Mouse (Mus musculus): ENCODE data around the gene Acsl5. TPM values are rescaled to one million over a fixed set of nuclear protein-coding genes. Genes with fewer than 3 reads are reported as not detected.

Gene Acsl5
- polyA plus RNA-seq, 1 experiment from 2014 or later = 589 TPM

DNA sequence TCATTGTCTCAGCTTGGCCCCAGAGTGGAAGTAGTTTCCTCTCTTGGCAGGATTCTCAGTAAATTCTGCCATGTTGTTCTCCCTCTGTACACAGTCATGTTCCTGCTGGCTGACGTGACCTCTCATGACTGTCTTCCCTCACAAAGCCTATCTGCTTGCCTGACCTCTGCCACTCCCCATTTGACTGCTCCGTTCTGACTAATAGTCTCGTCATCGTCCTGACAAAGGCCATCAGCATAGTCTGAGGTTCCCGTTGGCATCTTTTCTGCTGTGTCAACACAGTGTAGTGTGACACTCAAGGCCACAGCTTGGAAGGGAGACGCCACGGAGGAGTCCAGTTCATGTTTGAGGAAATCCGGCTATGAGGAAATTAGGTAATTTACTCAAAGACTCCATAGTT lies 19.6 kb upstream of the Acsl5 start:
- no peaks in the 10 kb centered on the region for H3K36me3 ChIP-seq (ENCODE audit: control insufficient read depth, insufficient read depth, low read length)

DNA sequence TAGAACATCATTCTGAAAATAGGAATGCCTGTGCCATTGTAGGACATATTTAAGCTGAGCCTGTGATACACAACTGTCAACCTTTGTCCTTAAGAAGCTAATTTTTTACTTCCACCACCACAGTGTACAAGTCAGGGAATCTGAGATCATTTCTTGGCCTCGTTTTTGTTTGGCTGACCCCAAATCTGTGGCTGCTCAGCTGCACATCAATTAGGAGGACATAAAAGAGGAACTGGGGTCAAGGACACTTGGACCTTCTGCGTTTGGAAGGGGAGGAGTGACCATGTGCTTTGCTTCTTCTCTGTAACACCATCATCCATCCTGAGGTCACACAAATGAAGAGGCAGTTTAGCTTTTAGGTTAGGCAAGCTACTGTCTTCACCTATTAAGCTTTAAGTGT lies 15.7 kb upstream of the Acsl5 start:
- no peak overlapping the region for H3K4me3 ChIP-seq (ENCODE audit: low read length)
- no peaks in the 10 kb centered on the region for H3K36me3 ChIP-seq (ENCODE audit: control insufficient read depth, insufficient read depth, low read length)
- no peak for ATAC-seq
- no peak overlapping the region for H3K4me2 ChIP-seq (ENCODE audit: low read depth, low read length)
- no peaks in the 10 kb centered on the region for H3K4me1 ChIP-seq (ENCODE audit: control insufficient read depth, insufficient read depth, low read length)
- no peak overlapping the region for H3K27ac ChIP-seq (ENCODE audit: low read length)
- no peaks in the 10 kb centered on the region for H3K27me3 ChIP-seq (replicated peaks; ENCODE audit: control insufficient read depth, insufficient read depth, low read length)
- H3K9me3 ChIP-seq (ENCODE audit: control insufficient read depth, low read length) = no peaks in the 10 kb centered on the region
- 35% methylated on average over 2 of the region's 2 CpGs for WGBS
- H3K9ac ChIP-seq (ENCODE audit: low read depth, low read length) = no peak overlapping the region

More for the DNA sequence above, 19.6 kb upstream of the Acsl5 start:
- ATAC-seq = peak; percentile 91
- WGBS = 46% methylated on average over 8 of the region's 8 CpGs
- H3K4me1 ChIP-seq (ENCODE audit: control insufficient read depth, insufficient read depth, low read length) = no peaks in the 10 kb centered on the region
- no peak overlapping the region for H3K9ac ChIP-seq (ENCODE audit: low read depth, low read length)
- H3K27me3 ChIP-seq (replicated peaks; ENCODE audit: control insufficient read depth, insufficient read depth, low read length) = no peaks in the 10 kb centered on the region
- no peak overlapping the region for H3K4me2 ChIP-seq (ENCODE audit: low read depth, low read length)
- H3K9me3 ChIP-seq (ENCODE audit: control insufficient read depth, low read length) = no peaks in the 10 kb centered on the region
- 0 out of 2 replicates have a peak overlapping the region, but pooled peaks have one; percentile 12 for H3K27ac ChIP-seq (ENCODE audit: low read length)
- H3K4me3 ChIP-seq (ENCODE audit: low read length) = no peak overlapping the region

DNA sequence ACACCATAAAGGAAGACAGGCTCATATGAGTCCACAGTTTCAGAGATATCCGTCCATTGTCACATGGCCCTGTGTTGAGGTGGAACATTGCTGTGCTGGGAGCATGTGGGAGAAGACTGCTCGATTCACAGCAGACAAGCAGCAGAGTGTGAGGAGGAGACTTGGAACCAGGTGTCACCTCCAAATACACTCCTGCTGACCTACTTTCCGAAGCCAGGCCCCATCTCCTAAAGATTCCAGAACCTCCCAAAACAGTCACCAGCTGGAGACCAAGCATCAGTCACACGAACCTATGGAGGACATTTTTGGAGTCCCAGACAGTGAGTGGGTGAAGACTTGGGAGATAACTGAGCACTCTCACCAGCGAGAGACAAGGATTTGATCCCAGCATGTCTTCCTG lies 15.2 kb upstream of the Acsl5 start:
- WGBS = 81% methylated on average over 5 of the region's 5 CpGs

DNA sequence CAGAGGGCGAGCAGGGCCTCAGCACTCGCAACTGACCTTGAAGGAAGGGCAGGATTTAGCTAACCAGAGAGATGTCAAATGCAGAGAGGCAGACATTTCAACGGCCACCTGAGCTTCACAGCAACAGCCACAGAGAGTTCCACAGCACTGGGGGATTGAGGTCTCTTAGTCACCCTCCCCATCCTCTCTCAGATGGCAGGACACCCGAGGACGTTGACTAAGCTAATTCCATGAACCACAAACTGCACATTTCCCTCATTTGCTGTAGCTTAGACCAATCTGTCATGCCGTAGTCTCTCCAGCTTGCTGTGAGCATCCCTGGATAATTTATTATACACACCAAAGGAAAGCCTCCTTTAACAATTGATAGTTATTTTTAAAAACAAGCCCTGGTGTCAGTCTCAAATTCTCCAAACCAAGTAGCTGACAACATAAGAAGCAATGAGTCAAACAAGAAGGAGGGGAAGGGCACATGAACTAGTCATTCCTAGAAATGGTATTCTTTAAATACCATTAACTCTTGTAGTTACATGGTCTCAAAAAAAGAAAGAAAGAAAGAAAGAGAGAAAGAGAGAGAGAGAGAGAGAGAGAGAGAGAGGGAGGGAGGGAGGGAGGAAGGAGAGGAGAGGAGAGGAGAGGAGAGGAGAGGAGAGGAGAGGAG lies 11.8 kb upstream of the Acsl5 start:
- Histone ChIP-seq H3K36me3 (ENCODE audit: control insufficient read depth, insufficient read depth, low read length) (no peaks in the 10 kb centered on the region), H3K27me3 (replicated peaks; ENCODE audit: control insufficient read depth, insufficient read depth, low read length) (no peaks in the 10 kb centered on the region), H3K4me1 (ENCODE audit: control insufficient read depth, insufficient read depth, low read length) (peaks cover 3% of the 10 kb centered on the region; the same call in 1 of the 2 replicates), H3K9ac (ENCODE audit: low read depth, low read length) (no peak overlapping the region), H3K4me3 (ENCODE audit: low read length) (no peak overlapping the region), H3K4me2 (ENCODE audit: low read depth, low read length) (no peak overlapping the region), H3K9me3 (ENCODE audit: control insufficient read depth, low read length) (no peaks in the 10 kb centered on the region), H3K27ac (ENCODE audit: low read length) (no peak overlapping the region)
- 65% methylated on average over 6 of the region's 6 CpGs for WGBS
- ATAC-seq = no peak

More for the DNA sequence above, 15.2 kb upstream of the Acsl5 start:
- no peak overlapping the region for H3K4me2 ChIP-seq (ENCODE audit: low read depth, low read length)
- no peak for ATAC-seq
- no peaks in the 10 kb centered on the region for H3K9me3 ChIP-seq (ENCODE audit: control insufficient read depth, low read length)
- no peak overlapping the region for H3K4me3 ChIP-seq (ENCODE audit: low read length)
- H3K36me3 ChIP-seq (ENCODE audit: control insufficient read depth, insufficient read depth, low read length) = no peaks in the 10 kb centered on the region
- H3K27me3 ChIP-seq (replicated peaks; ENCODE audit: control insufficient read depth, insufficient read depth, low read length) = no peaks in the 10 kb centered on the region
- H3K27ac ChIP-seq (ENCODE audit: low read length) = no peak overlapping the region
- H3K9ac ChIP-seq (ENCODE audit: low read depth, low read length) = no peak overlapping the region
- no peaks in the 10 kb centered on the region for H3K4me1 ChIP-seq (ENCODE audit: control insufficient read depth, insufficient read depth, low read length)

DNA sequence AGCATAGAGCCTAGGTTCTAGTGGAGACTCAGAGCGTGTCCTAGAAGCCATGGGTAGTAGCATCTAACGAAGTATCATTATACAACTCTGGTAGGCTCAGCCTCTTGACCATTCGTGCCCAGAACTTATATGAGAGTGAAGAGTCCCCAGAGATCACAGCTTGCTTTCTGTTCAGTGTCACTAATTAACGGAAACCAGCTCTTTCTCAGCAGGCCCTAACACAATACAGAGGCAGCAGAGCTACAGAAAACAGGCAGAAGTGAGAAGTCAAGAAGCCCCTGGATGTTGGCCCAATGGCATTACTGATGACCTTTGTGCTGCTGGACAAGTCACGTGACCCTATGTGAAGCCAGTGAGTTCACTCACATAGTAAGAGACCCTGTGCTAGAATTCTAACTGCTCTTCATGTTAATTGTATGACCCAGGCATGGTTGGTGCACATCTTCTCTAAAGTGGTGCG lies 10.5 kb upstream of the Acsl5 start, which contains the start of gene Gucy2g:
TSS of gene Gucy2g (minus strand) at position 51 of the 460 bp plus-strand sequence.
- no peak for ATAC-seq
- Histone ChIP-seq H3K4me1 (ENCODE audit: control insufficient read depth, insufficient read depth, low read length) (peaks cover 8% of the 10 kb centered on the region), H3K27ac (ENCODE audit: low read length) (no peak within 1 kb of the TSS), H3K4me2 (ENCODE audit: low read depth, low read length) (no peak within 1 kb of the TSS), H3K27me3 (replicated peaks; ENCODE audit: control insufficient read depth, insufficient read depth, low read length) (no peaks in the 10 kb centered on the region), H3K9me3 (ENCODE audit: control insufficient read depth, low read length) (no peaks in the 10 kb centered on the region), H3K9ac (ENCODE audit: low read depth, low read length) (no peak within 1 kb of the TSS), H3K36me3 (ENCODE audit: control insufficient read depth, insufficient read depth, low read length) (no peaks in the 10 kb centered on the region), H3K4me3 (ENCODE audit: low read length) (no peak within 1 kb of the TSS)
- 81% methylated on average over 6 of the region's 6 CpGs for WGBS

DNA sequence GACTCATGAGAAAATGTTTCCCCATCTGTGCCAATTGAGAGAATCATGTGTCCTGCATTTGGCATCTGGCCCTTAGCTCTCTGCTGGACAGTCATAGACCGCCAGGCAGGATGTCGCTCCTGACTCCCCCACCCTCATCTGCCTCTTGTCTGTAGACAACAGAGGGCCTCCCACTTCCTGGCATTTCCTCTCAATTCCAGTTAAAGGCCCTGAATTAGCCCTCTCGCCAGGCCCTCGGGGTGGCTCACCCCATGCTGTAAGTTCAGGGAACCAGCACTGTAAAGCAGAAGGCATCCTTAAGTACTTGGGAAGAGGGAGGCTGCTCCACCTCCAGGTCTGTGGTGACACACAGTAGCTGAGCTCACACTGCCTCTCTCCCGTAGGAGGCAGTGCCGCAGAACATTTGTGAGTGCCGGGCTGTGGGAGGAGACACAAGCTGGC lies 6.9 kb upstream of the Acsl5 start:
- no peaks in the 10 kb centered on the region for H3K27me3 ChIP-seq (replicated peaks; ENCODE audit: control insufficient read depth, insufficient read depth, low read length)
- 0 out of 2 replicates have a peak overlapping the region, but pooled peaks have one; percentile 27 for H3K9ac ChIP-seq (ENCODE audit: low read depth, low read length)
- peak; percentile 72 for ATAC-seq
- peak overlapping the region; percentile 44 for H3K27ac ChIP-seq (ENCODE audit: low read length)
- H3K4me1 ChIP-seq (ENCODE audit: control insufficient read depth, insufficient read depth, low read length) = peaks cover 8% of the 10 kb centered on the region
- no peak overlapping the region for H3K4me2 ChIP-seq (ENCODE audit: low read depth, low read length)
- no peaks in the 10 kb centered on the region for H3K9me3 ChIP-seq (ENCODE audit: control insufficient read depth, low read length)
- no peaks in the 10 kb centered on the region for H3K36me3 ChIP-seq (ENCODE audit: control insufficient read depth, insufficient read depth, low read length)
- no peak overlapping the region for H3K4me3 ChIP-seq (ENCODE audit: low read length)
- 25% methylated on average over 7 of the region's 7 CpGs for WGBS

DNA sequence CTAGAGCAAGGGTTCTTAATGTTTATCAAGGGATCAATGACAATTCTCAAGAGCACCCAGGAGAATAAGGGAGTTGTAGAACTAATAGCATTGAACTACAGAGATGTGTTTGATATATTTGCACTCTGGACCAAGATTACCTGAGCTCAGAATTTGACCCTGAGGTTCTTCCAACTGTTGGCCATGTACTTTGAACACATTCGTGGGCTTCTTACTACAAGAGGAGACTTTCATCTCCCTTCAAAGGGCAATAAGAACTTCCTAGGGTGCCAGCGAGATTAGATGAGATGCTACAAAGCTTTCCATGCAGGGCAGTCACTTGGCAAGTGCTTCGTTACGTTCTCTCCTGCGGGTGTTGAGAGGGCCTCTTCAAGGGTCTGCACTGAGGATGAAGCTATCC lies 4.2 kb upstream of the Acsl5 start:
- ATAC-seq = peak; percentile 61
- no peak overlapping the region for H3K4me2 ChIP-seq (ENCODE audit: low read depth, low read length)

DNA sequence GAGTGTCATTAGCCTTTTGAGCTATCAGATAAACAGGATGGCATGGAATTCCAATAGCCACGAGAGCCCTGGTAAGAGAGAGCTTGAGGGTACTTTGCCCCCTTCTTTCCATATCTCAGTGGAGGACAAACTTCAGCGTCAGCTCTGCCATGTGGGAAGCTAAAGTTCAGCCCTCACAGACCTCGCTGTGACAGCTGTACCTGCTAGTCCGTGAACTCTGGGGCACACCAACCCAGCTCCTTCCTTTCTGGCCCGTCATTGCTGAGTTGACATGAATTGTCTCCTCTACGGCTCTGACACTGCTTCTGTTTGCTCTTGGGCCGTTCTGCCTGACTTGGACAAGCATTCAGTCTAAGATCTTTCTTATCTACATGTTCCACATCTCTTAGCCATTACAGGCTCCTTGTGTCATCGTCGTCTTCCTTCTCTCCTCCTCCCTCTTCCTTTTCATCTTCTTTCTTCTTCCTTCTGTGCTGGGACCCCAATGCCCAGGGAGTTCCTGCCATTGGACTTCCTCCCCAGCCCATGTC lies 3.7 kb upstream of the Acsl5 start:
- H3K27me3 ChIP-seq (replicated peaks; ENCODE audit: control insufficient read depth, insufficient read depth, low read length) = no peaks in the 10 kb centered on the region
- no peaks in the 10 kb centered on the region for H3K9me3 ChIP-seq (ENCODE audit: control insufficient read depth, low read length)
- peak overlapping the region; percentile 53 for H3K27ac ChIP-seq (ENCODE audit: low read length)
- H3K4me2 ChIP-seq (ENCODE audit: low read depth, low read length) = 0 out of 2 replicates have a peak overlapping the region, but pooled peaks have one; percentile 18
- peak; percentile 85 for ATAC-seq
- peaks cover 8% of the 10 kb centered on the region for H3K4me1 ChIP-seq (ENCODE audit: control insufficient read depth, insufficient read depth, low read length)
- H3K9ac ChIP-seq (ENCODE audit: low read depth, low read length) = 0 out of 2 replicates have a peak overlapping the region, but pooled peaks have one; percentile 13
- no peaks in the 10 kb centered on the region for H3K36me3 ChIP-seq (ENCODE audit: control insufficient read depth, insufficient read depth, low read length)
- no peak overlapping the region for H3K4me3 ChIP-seq (ENCODE audit: low read length)
- WGBS = 49% methylated on average over 9 of the region's 9 CpGs

More for the DNA sequence above, 4.2 kb upstream of the Acsl5 start:
- WGBS = 73% methylated on average over 5 of the region's 5 CpGs
- Histone ChIP-seq H3K4me1 (ENCODE audit: control insufficient read depth, insufficient read depth, low read length) (peaks cover 8% of the 10 kb centered on the region), H3K4me3 (ENCODE audit: low read length) (no peak overlapping the region), H3K27me3 (replicated peaks; ENCODE audit: control insufficient read depth, insufficient read depth, low read length) (no peaks in the 10 kb centered on the region), H3K9ac (ENCODE audit: low read depth, low read length) (no peak overlapping the region), H3K36me3 (ENCODE audit: control insufficient read depth, insufficient read depth, low read length) (no peaks in the 10 kb centered on the region), H3K27ac (ENCODE audit: low read length) (peak overlapping the region; percentile 75), H3K9me3 (ENCODE audit: control insufficient read depth, low read length) (no peaks in the 10 kb centered on the region)

DNA sequence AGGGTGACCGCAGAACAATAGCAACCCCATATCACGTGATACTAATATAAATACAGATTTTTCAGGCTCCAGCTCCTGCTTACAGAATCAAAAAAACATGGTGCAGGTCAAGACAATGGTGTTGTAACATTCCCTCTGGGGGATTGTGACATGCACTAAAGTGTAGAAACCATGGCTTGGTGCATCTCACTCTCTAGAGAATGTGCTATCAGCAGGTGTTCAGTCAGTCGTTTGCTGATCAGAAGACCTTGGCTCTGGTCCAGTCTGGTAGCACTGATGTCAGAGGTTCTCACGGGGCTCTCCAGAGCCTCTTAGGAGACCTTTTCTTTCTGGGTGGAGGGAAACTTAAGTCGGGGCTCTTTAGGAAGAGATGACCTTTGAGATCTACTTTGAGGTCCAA lies 1.3 kb upstream of the Acsl5 start:
- no peaks in the 10 kb centered on the region for H3K9me3 ChIP-seq (ENCODE audit: control insufficient read depth, low read length)
- no peaks in the 10 kb centered on the region for H3K36me3 ChIP-seq (ENCODE audit: control insufficient read depth, insufficient read depth, low read length)
- no peak overlapping the region for H3K4me3 ChIP-seq (ENCODE audit: low read length)
- H3K9ac ChIP-seq (ENCODE audit: low read depth, low read length) = no peak overlapping the region
- no peak for ATAC-seq
- 74% methylated on average over 5 of the region's 5 CpGs for WGBS
- no peaks in the 10 kb centered on the region for H3K27me3 ChIP-seq (replicated peaks; ENCODE audit: control insufficient read depth, insufficient read depth, low read length)
- no peak overlapping the region for H3K4me2 ChIP-seq (ENCODE audit: low read depth, low read length)
- H3K4me1 ChIP-seq (ENCODE audit: control insufficient read depth, insufficient read depth, low read length) = peaks cover under 1% of the 10 kb centered on the region; the same call in 1 of the 2 replicates
- H3K27ac ChIP-seq (ENCODE audit: low read length) = no peak overlapping the region
